ENCODE assay signal across 8 mouse cellular contexts in the genomic region with DNA sequence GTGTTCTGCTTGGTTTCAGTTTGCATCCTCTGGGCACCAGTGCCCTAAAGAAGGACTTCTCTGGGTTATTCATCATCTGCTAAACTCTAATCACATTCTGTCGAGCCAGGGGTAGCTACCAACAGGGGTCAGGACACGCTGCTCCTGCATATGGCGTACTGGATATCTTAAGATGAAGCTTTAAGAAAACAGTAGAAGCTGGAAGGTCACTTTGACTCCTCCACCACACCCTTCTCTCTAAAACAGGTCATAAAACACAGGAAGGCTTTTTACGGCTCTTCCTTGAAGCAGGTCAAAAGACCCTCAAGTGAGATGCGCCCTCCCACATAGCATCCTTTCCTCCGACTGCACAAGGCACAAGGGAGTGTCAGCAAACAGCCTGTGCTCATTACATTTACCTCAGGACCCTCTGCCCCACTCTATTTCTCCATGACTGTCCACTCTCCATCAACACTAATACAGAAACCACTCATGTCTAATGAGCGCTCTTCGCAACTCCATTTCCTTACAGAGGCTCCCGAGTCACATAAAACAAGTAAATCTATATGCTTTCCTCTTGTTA.
"Had no signal": no experiment of that assay in that cellular context is flagged by ENCODE, and none has a peak within 500 bp of the region (broad histone marks: within the 10 kb centered on the region; RNA-seq: fewer than 3 reads in every experiment).

No protein-coding gene starts in this region.

- H3K4me2 ChIP-seq: midbrain, embryonic 12.5 days had no signal

- H3K9ac ChIP-seq: liver, embryonic 14.5 days; midbrain, embryonic 12.5 days had no signal

- DNase-seq: kidney, adult 2 months; layer of hippocampus, postnatal 36 days; lung, adult 18-20 months; thymus, postnatal 4 days had no signal

- ATAC-seq: intestine, embryonic 16.5 days had no signal

- H3K27ac ChIP-seq: liver, embryonic 14.5 days; midbrain, embryonic 12.5 days; stomach, postnatal 0 days had no signal

- H3K9me3 ChIP-seq: midbrain, embryonic 12.5 days had no signal

- H3K27me3 ChIP-seq: midbrain, embryonic 12.5 days had no signal

- H3K4me3 ChIP-seq: midbrain, embryonic 12.5 days had no signal

- H3K36me3 ChIP-seq: midbrain, embryonic 12.5 days had no signal
